Mouse (Mus musculus): ENCODE measurements around the gene Mad1l1.

DNA sequence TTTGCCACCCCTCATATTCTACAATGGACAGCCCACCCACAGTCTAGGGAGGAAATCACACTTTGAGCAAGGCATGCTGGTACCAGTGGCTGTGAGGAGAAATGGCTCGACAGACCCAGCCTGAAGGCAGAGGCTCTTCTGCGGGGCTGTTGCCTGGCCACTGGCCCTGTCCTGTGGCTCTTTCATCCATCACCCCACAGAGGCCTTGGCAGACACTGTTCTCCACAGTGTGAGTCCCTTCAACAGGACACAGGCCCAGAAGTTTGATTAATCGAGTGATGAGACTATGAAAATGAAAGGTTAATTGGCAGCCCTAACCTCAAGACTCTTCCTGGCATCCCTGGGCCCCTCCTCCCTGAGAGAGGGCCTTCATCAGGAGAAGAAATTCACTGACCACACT, 253.3 kb downstream of the Mad1l1 start:
- TF ChIP-seq POLR2A (IDR thresholded peaks at IDR 0.05; ENCODE audit: low read depth, low read length): no peak
- no peak for TF ChIP-seq CTCF (conservative IDR thresholded peaks at IDR 0.05; ENCODE audit: insufficient read depth, insufficient read length, low read depth, low read length)

Data from kidney, adult 2 months (tissue).